Mouse (Mus musculus) heart, embryonic 13.5 days (tissue): ENCODE data around the gene Plpp3. TPM values are rescaled to one million over a fixed set of nuclear protein-coding genes. Genes with fewer than 3 reads are reported as not detected.

ENCODE experiments used
- ATAC-seq: fragments of 200-750 bp; cut with Nextera tagmentation; 2 replicates; pipeline ENCODE4 v1.8.0; 2017; ENCODE audit warnings: moderate TSS enrichment; ENCODE audit not compliant: insufficient number of reproducible peaks, low FRiP score, low TSS enrichment; ENCODE audit errors: extremely low read depth
- H3K27ac ChIP-seq: fragments of 300-500 bp; sonication (generic); replicated peaks from 2 replicates; pipeline ENCODE4 v1.5.1; 2015; ENCODE audit warnings: moderate library complexity, mild to moderate bottlenecking, inconsistent platforms
- H3K27me3 ChIP-seq: fragments of 300-500 bp; sonication (generic); replicated peaks from 2 replicates; pipeline ENCODE4 v1.6.1; 2015; ENCODE audit warnings: mild to moderate bottlenecking, inconsistent platforms
- H3K36me3 ChIP-seq: fragments of 300-500 bp; sonication (generic); 2 replicates; pipeline ENCODE4 v1.6.1; 2015; ENCODE audit warnings: mild to moderate bottlenecking, inconsistent platforms
- H3K4me1 ChIP-seq: fragments of 300-500 bp; sonication (generic); 2 replicates; pipeline ENCODE4 v1.6.1; 2015; ENCODE audit warnings: inconsistent platforms
- H3K4me2 ChIP-seq: fragments of 300-500 bp; sonication (generic); 2 replicates; pipeline ENCODE4 v1.6.1; 2015; ENCODE audit warnings: inconsistent platforms, mild to moderate bottlenecking, moderate library complexity
- H3K4me3 ChIP-seq: fragments of 300-500 bp; sonication (generic); 2 replicates; pipeline ENCODE4 v1.5.1; 2015; ENCODE audit warnings: moderate library complexity, mild to moderate bottlenecking, inconsistent platforms
- H3K9ac ChIP-seq: fragments of 300-500 bp; sonication (generic); 2 replicates; pipeline ENCODE4 v1.6.1; 2015; ENCODE audit warnings: inconsistent platforms, mild to moderate bottlenecking, moderate library complexity
- H3K9me3 ChIP-seq: fragments of 300-500 bp; sonication (generic); 2 replicates; pipeline ENCODE4 v1.6.1; 2016; ENCODE audit warnings: inconsistent platforms
- WGBS: fragments of 180-500 bp; shearing (Covaris S2); methylation state at CpG from one replicate; pipeline ENCODE4 v1.1.7; 2015; ENCODE audit warnings: mixed read lengths; 5-methylcytosine and 5-hydroxymethylcytosine counted together
- polyA plus RNA-seq: library from polyadenylated mRNA; unstranded; fragments of >200 nt; fragmentation: Nextera tagmentation; extraction: Ambion mirVana; gene quantifications from 2 replicates; pipeline ENCODE4 v1.2.1, GENCODE M21; 2015

The Plpp3 gene
- polyA plus RNA-seq, 1 experiment from 2014 or later, result 31.2 TPM

- Histone ChIP-seq H3K9ac (no peak overlapping the region), H3K4me2 (no peak overlapping the region), H3K36me3 (peaks cover 35% of the 10 kb centered on the region), H3K27ac (no peak overlapping the region), H3K27me3 (no peaks in the 10 kb centered on the region), H3K4me1 (peaks cover 15% of the 10 kb centered on the region), H3K4me3 (no peak overlapping the region), H3K9me3 (no peaks in the 10 kb centered on the region)
- 73% methylated on average over 11 of the region's 11 CpGs for WGBS
- ATAC-seq, result no peak
Observed at GRCm38 (mm10) chr4:105221256-105221840, 64.2 kb downstream of the Plpp3 start.

GRCm38 (mm10) chr4:105223101-105223924 is 66.2 kb downstream of the Plpp3 start:
- Histone ChIP-seq H3K4me3 (no peak overlapping the region), H3K27ac (peak overlapping the region; percentile 37), H3K9me3 (no peaks in the 10 kb centered on the region), H3K27me3 (no peaks in the 10 kb centered on the region), H3K4me1 (peaks cover 19% of the 10 kb centered on the region), H3K36me3 (peaks cover 46% of the 10 kb centered on the region), H3K9ac (no peak overlapping the region), H3K4me2 (no peak overlapping the region)
- 73% methylated on average over 5 of the region's 5 CpGs for WGBS
- ATAC-seq, result no peak

- peak; percentile 22; the same call in 1 of the 2 replicates for ATAC-seq
- H3K9me3 ChIP-seq, result no peaks in the 10 kb centered on the region
- H3K27ac ChIP-seq, result peak overlapping the region; percentile 37
- H3K9ac ChIP-seq, result 0 out of 2 replicates have a peak overlapping the region, but pooled peaks have one; percentile 2
- H3K4me1 ChIP-seq, result peaks cover 19% of the 10 kb centered on the region
- H3K4me2 ChIP-seq, result no peak overlapping the region
- no peaks in the 10 kb centered on the region for H3K27me3 ChIP-seq
- peaks cover 52% of the 10 kb centered on the region for H3K36me3 ChIP-seq
- WGBS, result 15% methylated on average over 4 of the region's 4 CpGs
- H3K4me3 ChIP-seq, result no peak overlapping the region
Observed at GRCm38 (mm10) chr4:105223925-105224300, 66.8 kb downstream of the Plpp3 start.

- peaks cover 19% of the 10 kb centered on the region for H3K4me1 ChIP-seq
- H3K36me3 ChIP-seq, result peaks cover 45% of the 10 kb centered on the region
- no peak overlapping the region for H3K27ac ChIP-seq
- no peak overlapping the region for H3K4me3 ChIP-seq
- no peak overlapping the region for H3K4me2 ChIP-seq
- 56% methylated on average over 2 of the region's 2 CpGs for WGBS
- ATAC-seq, result no peak
- no peak overlapping the region for H3K9ac ChIP-seq
- no peaks in the 10 kb centered on the region for H3K27me3 ChIP-seq
- no peaks in the 10 kb centered on the region for H3K9me3 ChIP-seq
Observed at GRCm38 (mm10) chr4:105225512-105225911, 68.4 kb downstream of the Plpp3 start.

- H3K9me3 ChIP-seq, result no peaks in the 10 kb centered on the region
- no peak overlapping the region for H3K4me3 ChIP-seq
- no peak for ATAC-seq
- WGBS, result 74% methylated on average over 6 of the region's 6 CpGs
- H3K9ac ChIP-seq, result no peak overlapping the region
- H3K27ac ChIP-seq, result no peak overlapping the region
- peaks cover 19% of the 10 kb centered on the region for H3K4me1 ChIP-seq
- H3K4me2 ChIP-seq, result no peak overlapping the region
- peaks cover 46% of the 10 kb centered on the region for H3K36me3 ChIP-seq
- no peaks in the 10 kb centered on the region for H3K27me3 ChIP-seq
Observed at GRCm38 (mm10) chr4:105226351-105226750, 69.2 kb downstream of the Plpp3 start.

- H3K9ac ChIP-seq, result no peak overlapping the region
- no peak overlapping the region for H3K27ac ChIP-seq
- H3K27me3 ChIP-seq, result no peaks in the 10 kb centered on the region
- no peak for ATAC-seq
- H3K36me3 ChIP-seq, result peaks cover 43% of the 10 kb centered on the region
- no peak overlapping the region for H3K4me2 ChIP-seq
- no peaks in the 10 kb centered on the region for H3K9me3 ChIP-seq
- H3K4me1 ChIP-seq, result 0 out of 2 replicates have a peak, but pooled peaks cover 9% of the 10 kb centered on the region
- H3K4me3 ChIP-seq, result no peak overlapping the region
- WGBS, result 71% methylated on average over 8 of the region's 8 CpGs
Observed at GRCm38 (mm10) chr4:105230127-105230526, 73.0 kb downstream of the Plpp3 start.

- Histone ChIP-seq H3K4me2 (no peak overlapping the region), H3K9me3 (no peaks in the 10 kb centered on the region), H3K4me3 (no peak overlapping the region), H3K9ac (no peak overlapping the region), H3K27ac (no peak overlapping the region), H3K4me1 (peaks cover 4% of the 10 kb centered on the region; the same call in 1 of the 2 replicates), H3K27me3 (peaks cover 17% of the 10 kb centered on the region; the same call in 1 of the 2 replicates), H3K36me3 (no peaks in the 10 kb centered on the region)
- no peak for ATAC-seq
- WGBS, result 85% methylated on average over 7 of the region's 7 CpGs
Observed at GRCm38 (mm10) chr4:105240233-105240632, 83.1 kb downstream of the Plpp3 start.

DNA sequence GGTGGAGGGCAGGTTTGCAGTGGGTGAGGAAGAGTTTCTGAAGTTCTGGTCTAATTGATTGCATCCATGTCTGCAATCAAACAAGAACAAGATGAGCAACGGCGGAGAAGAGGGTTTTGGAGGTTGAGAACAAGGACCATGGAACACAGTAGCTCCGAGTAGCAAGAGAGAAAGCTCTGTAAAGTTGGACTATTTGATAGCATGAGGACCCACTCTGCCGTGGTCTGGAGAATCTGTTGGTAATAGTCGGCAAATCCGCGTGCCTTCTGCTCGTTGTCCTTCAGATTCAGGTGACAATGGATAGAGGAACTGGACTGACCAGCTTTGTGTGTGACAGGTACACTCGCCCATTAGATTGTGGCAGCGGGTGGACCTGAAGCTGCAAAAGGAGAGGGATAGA is 87.8 kb downstream of the Plpp3 start:
- Histone ChIP-seq H3K9me3 (no peaks in the 10 kb centered on the region), H3K4me2 (peak overlapping the region; percentile 73), H3K27ac (no peak overlapping the region), H3K9ac (0 out of 2 replicates have a peak overlapping the region, but pooled peaks have one; percentile 75), H3K4me3 (peak overlapping the region; percentile 43), H3K4me1 (peaks cover 12% of the 10 kb centered on the region), H3K27me3 (peaks cover 20% of the 10 kb centered on the region), H3K36me3 (no peaks in the 10 kb centered on the region)
- ATAC-seq, result no peak
- WGBS, result 67% methylated on average over 10 of the region's 10 CpGs

- Histone ChIP-seq H3K27me3 (peaks cover 23% of the 10 kb centered on the region), H3K4me3 (peak overlapping the region; percentile 43), H3K4me1 (peaks cover 12% of the 10 kb centered on the region), H3K27ac (no peak overlapping the region), H3K4me2 (peak overlapping the region; percentile 73), H3K9me3 (no peaks in the 10 kb centered on the region), H3K9ac (peak overlapping the region; percentile 75), H3K36me3 (no peaks in the 10 kb centered on the region)
- WGBS, result 5% methylated on average over 18 of the region's 18 CpGs
- no peak; the same call in 1 of the 2 replicates for ATAC-seq
Observed at GRCm38 (mm10) chr4:105245479-105245944, 88.4 kb downstream of the Plpp3 start.

DNA sequence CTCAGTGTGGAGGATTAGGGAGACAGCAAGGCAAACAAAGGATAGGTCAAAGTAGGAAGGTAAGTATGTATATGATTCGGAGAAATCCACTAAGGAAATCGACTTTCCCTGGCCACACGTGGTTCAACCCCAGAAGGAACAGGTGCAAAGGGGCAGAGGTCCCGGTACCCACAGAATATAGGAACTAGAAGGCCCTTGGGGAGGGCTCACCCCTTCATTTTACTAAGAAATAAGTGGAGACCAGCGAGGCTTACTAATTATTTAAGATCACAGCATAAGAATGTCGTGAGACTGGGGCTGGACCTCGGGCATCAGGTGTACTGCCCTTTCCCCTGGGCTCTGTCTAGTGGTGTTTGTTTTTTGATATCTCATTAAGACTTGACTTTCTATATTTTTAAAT is 89.2 kb downstream of the Plpp3 start:
- Histone ChIP-seq H3K4me1 (peaks cover 12% of the 10 kb centered on the region), H3K36me3 (no peaks in the 10 kb centered on the region), H3K4me3 (no peak overlapping the region), H3K9ac (no peak overlapping the region), H3K27me3 (peaks cover 28% of the 10 kb centered on the region), H3K4me2 (no peak overlapping the region), H3K9me3 (no peaks in the 10 kb centered on the region), H3K27ac (no peak overlapping the region)
- 81% methylated on average over 7 of the region's 7 CpGs for WGBS
- ATAC-seq, result no peak

DNA sequence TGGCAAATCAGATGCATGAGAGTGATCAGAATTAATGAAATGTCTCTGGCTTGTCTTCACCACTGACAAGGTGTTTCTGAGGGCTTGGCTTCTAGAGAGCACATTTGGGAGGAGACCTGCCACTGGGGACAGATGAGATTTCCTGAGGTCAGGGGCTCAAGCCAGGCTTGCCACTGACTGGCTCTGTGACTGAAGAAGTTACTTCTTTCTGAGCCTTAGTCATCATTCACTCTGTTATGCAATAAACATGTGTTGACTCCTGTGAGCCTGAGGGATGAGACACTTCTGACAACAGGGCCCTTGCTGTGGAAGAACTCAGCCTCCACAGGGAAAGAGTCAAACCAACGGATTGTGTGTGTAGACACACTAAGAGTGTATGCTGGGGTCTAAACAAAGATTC is 91.0 kb downstream of the Plpp3 start:
- H3K36me3 ChIP-seq, result no peaks in the 10 kb centered on the region
- no peak overlapping the region for H3K27ac ChIP-seq
- no peak for ATAC-seq
- no peaks in the 10 kb centered on the region for H3K9me3 ChIP-seq
- no peak overlapping the region for H3K4me2 ChIP-seq
- peaks cover 33% of the 10 kb centered on the region for H3K27me3 ChIP-seq
- H3K9ac ChIP-seq, result no peak overlapping the region
- WGBS, result 63% methylated on average over 1 of the region's 1 CpGs
- H3K4me1 ChIP-seq, result peaks cover 22% of the 10 kb centered on the region
- H3K4me3 ChIP-seq, result no peak overlapping the region
